Mouse (Mus musculus) testis, adult 2 months (tissue): ENCODE results near the gene Sertad2.

Experiments used
- CTCF ChIP-seq: fragments of 200-500 bp; IDR thresholded peaks from 2 replicates; pipeline ENCODE4 v1.5.1; 2012; ENCODE audit warnings: low read depth, mild to moderate bottlenecking, inconsistent platforms, low read length, moderate library complexity; ENCODE audit not compliant: control insufficient read depth, insufficient read depth, insufficient replicate concordance
- POLR2A ChIP-seq: fragments of 200-500 bp; IDR thresholded peaks from 2 replicates; pipeline ENCODE4 v1.6.1; 2012; ENCODE audit warnings: low read depth, mild to moderate bottlenecking, inconsistent platforms, low read length, moderate library complexity; ENCODE audit not compliant: control insufficient read depth

- TF ChIP-seq CTCF: no peak
- no peak for TF ChIP-seq POLR2A
Observed at GRCm38 (mm10) chr11:20660111-20661097, 117.4 kb downstream of the Sertad2 start.
